Mouse (Mus musculus) embryonic facial prominence, embryonic 14.5 days (tissue): Measurements from ENCODE around the gene Runx1. TPM values are rescaled to one million over a fixed set of nuclear protein-coding genes. Genes with fewer than 3 reads are reported as not detected.

Source experiments
- ATAC-seq: fragments of 200-750 bp; cut with Nextera tagmentation; 2 replicates; pipeline ENCODE4 v1.8.0; 2017; ENCODE audit warnings: low read depth, moderate number of reproducible peaks, moderate TSS enrichment
- DNase-seq: peaks from one replicate; pipeline ENCODE4 v3.0.0-alpha.2; 2015; ENCODE audit warnings: low spot score
- H3K27ac ChIP-seq: fragments of 300-500 bp; sonication (generic); replicated peaks from 2 replicates; pipeline ENCODE4 v1.5.1; 2014; ENCODE audit warnings: low read depth, mild to moderate bottlenecking, low read length, moderate library complexity
- H3K27me3 ChIP-seq: fragments of 300-500 bp; sonication (generic); replicated peaks from 2 replicates; pipeline ENCODE4 v1.6.1; 2014; ENCODE audit warnings: low read length; ENCODE audit not compliant: control insufficient read depth, insufficient read depth
- H3K36me3 ChIP-seq: fragments of 300-500 bp; sonication (generic); 2 replicates; pipeline ENCODE4 v1.6.1; 2014; ENCODE audit warnings: low read length, mixed read lengths; ENCODE audit not compliant: control insufficient read depth, insufficient read depth
- H3K4me1 ChIP-seq: fragments of 300-500 bp; sonication (generic); 2 replicates; pipeline ENCODE4 v1.6.1; 2014; ENCODE audit warnings: antibody characterized with exemption, low read length; ENCODE audit not compliant: control insufficient read depth, insufficient read depth
- H3K4me2 ChIP-seq: fragments of 300-500 bp; sonication (generic); 2 replicates; pipeline ENCODE4 v1.6.1; 2014; ENCODE audit warnings: low read depth, mild to moderate bottlenecking, low read length, moderate library complexity, mixed read lengths
- H3K4me3 ChIP-seq: fragments of 300-500 bp; sonication (generic); 2 replicates; pipeline ENCODE4 v1.5.1; 2014; ENCODE audit warnings: low read depth, mild to moderate bottlenecking, low read length
- H3K9ac ChIP-seq: fragments of 300-500 bp; sonication (generic); 2 replicates; pipeline ENCODE4 v1.6.1; 2014; ENCODE audit warnings: low read depth, mild to moderate bottlenecking, low read length, moderate library complexity, mixed read lengths
- H3K9me3 ChIP-seq: fragments of 300-500 bp; sonication (generic); 2 replicates; pipeline ENCODE4 v1.6.1; 2016; ENCODE audit warnings: low read length; ENCODE audit not compliant: control insufficient read depth
- WGBS: fragments of 180-500 bp; shearing (Covaris S2); extraction: QIAGEN DNeasy Blood & Tissue Kit; methylation state at CpG from one replicate; pipeline ENCODE4 v1.1.7; 2014; 5-methylcytosine and 5-hydroxymethylcytosine counted together
- polyA plus RNA-seq: library from polyadenylated mRNA; unstranded; fragments of >200 nt; fragmentation: Nextera tagmentation; extraction: Ambion mirVana; gene quantifications from 2 replicates; pipeline ENCODE4 v1.2.1, GENCODE M21; 2014

Runx1 gene
- polyA plus RNA-seq, 1 experiment from 2014 or later, result 13.7 TPM

DNA sequence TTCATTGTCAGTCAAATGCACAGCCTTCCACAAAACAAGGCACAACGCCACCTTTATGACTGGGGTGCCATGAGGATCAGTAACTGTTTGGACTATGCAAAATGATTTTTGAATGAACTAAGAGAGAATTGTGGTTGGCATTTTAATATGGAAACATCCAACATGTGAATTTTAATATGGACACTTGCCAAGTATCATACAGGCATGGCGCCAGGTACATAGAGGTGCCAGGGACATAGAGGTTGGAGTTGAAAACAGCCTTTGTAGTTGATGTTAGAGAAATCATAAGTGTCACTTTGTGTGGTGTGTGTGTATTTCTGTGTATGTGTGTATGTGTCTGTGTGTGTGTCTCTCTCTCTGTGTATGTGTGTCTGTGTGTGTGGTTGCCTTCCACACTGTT, 5.4 kb upstream of the Runx1 start:
- H3K36me3 ChIP-seq, result no peaks in the 10 kb centered on the region
- no peak overlapping the region for H3K27ac ChIP-seq
- no peaks in the 10 kb centered on the region for H3K27me3 ChIP-seq
- no peaks in the 10 kb centered on the region for H3K9me3 ChIP-seq
- no peak overlapping the region for H3K4me2 ChIP-seq
- WGBS, result 76% methylated on average over 2 of the region's 2 CpGs
- H3K9ac ChIP-seq, result no peak overlapping the region
- DNase-seq, result no peak
- no peak for ATAC-seq
- no peak overlapping the region for H3K4me3 ChIP-seq
- peaks cover 9% of the 10 kb centered on the region; the same call in 1 of the 2 replicates for H3K4me1 ChIP-seq

- H3K9ac ChIP-seq, result no peak overlapping the region
- 46% methylated on average over 14 of the region's 14 CpGs for WGBS
Measured at GRCm38 (mm10) chr16:92830479-92830878, 4.5 kb upstream of the Runx1 start.

GRCm38 (mm10) chr16:92828308-92828862, 2.4 kb upstream of the Runx1 start:
- Histone ChIP-seq H3K9ac (no peak overlapping the region), H3K4me2 (no peak overlapping the region), H3K9me3 (no peaks in the 10 kb centered on the region), H3K36me3 (no peaks in the 10 kb centered on the region), H3K4me1 (peaks cover 15% of the 10 kb centered on the region), H3K4me3 (no peak overlapping the region), H3K27me3 (no peaks in the 10 kb centered on the region), H3K27ac (no peak overlapping the region)
- no peak for ATAC-seq
- 53% methylated on average over 8 of the region's 8 CpGs for WGBS
- peak; percentile 23 for DNase-seq

More at GRCm38 (mm10) chr16:92830479-92830878, 4.5 kb upstream of the Runx1 start:
- H3K4me3 ChIP-seq, result no peak overlapping the region
- no peak for ATAC-seq
- peaks cover 9% of the 10 kb centered on the region; the same call in 1 of the 2 replicates for H3K4me1 ChIP-seq
- H3K27me3 ChIP-seq, result no peaks in the 10 kb centered on the region
- H3K9me3 ChIP-seq, result no peaks in the 10 kb centered on the region
- no peaks in the 10 kb centered on the region for H3K36me3 ChIP-seq
- no peak for DNase-seq
- no peak overlapping the region for H3K27ac ChIP-seq
- H3K4me2 ChIP-seq, result no peak overlapping the region

DNA sequence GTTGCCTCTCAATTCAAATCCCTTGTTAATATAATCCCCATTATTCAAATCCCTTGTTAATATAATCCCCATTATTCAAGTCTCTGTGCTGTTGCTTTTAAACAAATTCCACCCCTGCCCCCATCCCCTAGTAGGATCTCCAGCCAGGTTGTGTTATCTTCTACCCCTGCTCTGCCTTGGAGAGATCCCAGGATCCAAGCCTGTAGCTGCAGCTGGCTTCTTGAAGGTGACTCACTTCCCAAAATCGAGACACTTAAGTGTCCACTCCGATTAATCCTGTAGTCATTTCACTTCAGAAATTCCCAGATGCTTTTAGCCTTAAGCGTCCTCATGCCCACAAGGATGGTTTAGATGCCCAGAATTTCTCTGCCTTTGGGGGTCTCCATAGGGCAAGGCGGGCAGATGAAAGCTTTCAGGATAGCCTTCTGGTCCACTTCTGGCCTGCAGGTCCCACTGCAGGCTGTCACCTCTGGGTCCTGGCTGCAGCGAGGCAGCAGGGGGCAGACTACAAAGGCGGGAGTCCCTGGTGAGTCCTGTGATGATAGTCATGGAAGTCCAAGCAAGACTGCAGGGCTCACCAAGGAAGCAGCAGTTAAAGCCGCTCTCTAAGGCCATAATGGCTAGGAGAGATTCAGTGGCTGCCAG, 1.8 kb upstream of the Runx1 start:
- no peak overlapping the region for H3K9ac ChIP-seq
- no peak overlapping the region for H3K27ac ChIP-seq
- H3K9me3 ChIP-seq, result no peaks in the 10 kb centered on the region
- H3K4me2 ChIP-seq, result no peak overlapping the region
- no peaks in the 10 kb centered on the region for H3K36me3 ChIP-seq
- peaks cover 21% of the 10 kb centered on the region for H3K4me1 ChIP-seq
- peak; percentile 23 for DNase-seq
- 66% methylated on average over 7 of the region's 7 CpGs for WGBS
- H3K4me3 ChIP-seq, result no peak overlapping the region
- H3K27me3 ChIP-seq, result no peaks in the 10 kb centered on the region
- ATAC-seq, result no peak

GRCm38 (mm10) chr16:92826683-92827082, 734 bp upstream of the Runx1 start:
- no peak overlapping the region for H3K4me3 ChIP-seq

GRCm38 (mm10) chr16:92825204-92825843, 625 bp downstream of the Runx1 start:
- Histone ChIP-seq H3K36me3 (no peaks in the 10 kb centered on the region), H3K4me1 (peaks cover 25% of the 10 kb centered on the region), H3K9ac (no peak overlapping the region), H3K27me3 (no peaks in the 10 kb centered on the region), H3K4me2 (no peak overlapping the region), H3K27ac (0 out of 2 replicates have a peak overlapping the region, but pooled peaks have one; percentile 8), H3K4me3 (no peak overlapping the region), H3K9me3 (no peaks in the 10 kb centered on the region)
- DNase-seq (no peak), ATAC-seq (no peak)
- WGBS, result 78% methylated on average over 18 of the region's 18 CpGs

More at GRCm38 (mm10) chr16:92826683-92827082, 734 bp upstream of the Runx1 start:
- no peak overlapping the region for H3K9ac ChIP-seq
- WGBS, result 91% methylated on average over 6 of the region's 6 CpGs
- no peak for ATAC-seq
- no peaks in the 10 kb centered on the region for H3K27me3 ChIP-seq
- peaks cover 30% of the 10 kb centered on the region for H3K4me1 ChIP-seq
- no peak for DNase-seq
- H3K36me3 ChIP-seq, result no peaks in the 10 kb centered on the region
- H3K27ac ChIP-seq, result no peak overlapping the region
- no peak overlapping the region for H3K4me2 ChIP-seq
- no peaks in the 10 kb centered on the region for H3K9me3 ChIP-seq

- H3K9ac ChIP-seq, result no peak overlapping the region
Measured at GRCm38 (mm10) chr16:92824723-92825203, 1.2 kb downstream of the Runx1 start.

DNA sequence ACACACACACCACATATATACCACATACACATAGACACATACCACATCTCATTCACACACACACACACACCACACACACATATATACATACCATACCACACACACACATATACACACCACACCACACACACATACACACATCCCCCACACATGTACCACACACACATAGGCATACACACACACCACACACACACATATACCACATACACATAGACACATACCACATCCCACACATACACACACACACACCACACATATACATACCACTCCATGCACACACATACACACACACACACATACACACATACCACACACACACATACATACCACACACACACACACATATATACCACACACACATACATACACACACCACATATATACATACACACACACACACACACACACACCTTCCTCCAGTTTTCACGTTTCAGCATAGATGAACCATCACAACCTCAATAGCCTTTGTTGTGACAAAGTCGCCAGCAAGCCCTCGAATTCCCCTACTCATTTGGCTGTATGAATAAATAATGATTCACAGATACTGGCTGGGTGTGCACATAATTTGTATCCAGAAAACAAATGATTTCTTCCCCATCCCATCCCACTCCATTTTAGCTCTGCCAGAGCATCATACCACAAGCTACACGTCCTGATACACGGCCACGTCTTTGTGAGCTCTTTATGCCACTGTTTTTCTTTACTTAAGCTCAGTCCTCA, 1.8 kb downstream of the Runx1 start:
- ATAC-seq, result no peak
- H3K4me3 ChIP-seq, result no peak overlapping the region
- no peaks in the 10 kb centered on the region for H3K9me3 ChIP-seq
- H3K36me3 ChIP-seq, result no peaks in the 10 kb centered on the region
- no peak overlapping the region for H3K4me2 ChIP-seq
- 79% methylated on average over 6 of the region's 6 CpGs for WGBS
- H3K27ac ChIP-seq, result no peak overlapping the region
- H3K27me3 ChIP-seq, result no peaks in the 10 kb centered on the region
- DNase-seq, result no peak
- H3K4me1 ChIP-seq, result peaks cover 25% of the 10 kb centered on the region
- H3K9ac ChIP-seq, result no peak overlapping the region

More at GRCm38 (mm10) chr16:92824723-92825203, 1.2 kb downstream of the Runx1 start:
- Histone ChIP-seq H3K27me3 (no peaks in the 10 kb centered on the region), H3K27ac (0 out of 2 replicates have a peak overlapping the region, but pooled peaks have one; percentile 8), H3K9me3 (no peaks in the 10 kb centered on the region), H3K4me3 (no peak overlapping the region), H3K4me1 (peaks cover 25% of the 10 kb centered on the region), H3K36me3 (no peaks in the 10 kb centered on the region), H3K4me2 (no peak overlapping the region)
- ATAC-seq (no peak), DNase-seq (peak; percentile 22)
- 81% methylated on average over 9 of the region's 9 CpGs for WGBS
